Mouse (Mus musculus): ENCODE data around the gene Ddx49. TPM values are rescaled to one million over a fixed set of nuclear protein-coding genes. Genes with fewer than 3 reads are reported as not detected.

The Ddx49 gene
- polyA plus RNA-seq (2012; rRNA removed; ENCODE audit: low replicate concordance) = 43.0 and 47.9 TPM in 2 replicates

GRCm38 (mm10) chr8:70302358-70302890, at the start of gene Ddx49, which contains the start of gene Cope:
Ddx49 (minus strand) TSS chr8:70302489.
Cope (plus strand) TSS chr8:70302518.

DNA sequence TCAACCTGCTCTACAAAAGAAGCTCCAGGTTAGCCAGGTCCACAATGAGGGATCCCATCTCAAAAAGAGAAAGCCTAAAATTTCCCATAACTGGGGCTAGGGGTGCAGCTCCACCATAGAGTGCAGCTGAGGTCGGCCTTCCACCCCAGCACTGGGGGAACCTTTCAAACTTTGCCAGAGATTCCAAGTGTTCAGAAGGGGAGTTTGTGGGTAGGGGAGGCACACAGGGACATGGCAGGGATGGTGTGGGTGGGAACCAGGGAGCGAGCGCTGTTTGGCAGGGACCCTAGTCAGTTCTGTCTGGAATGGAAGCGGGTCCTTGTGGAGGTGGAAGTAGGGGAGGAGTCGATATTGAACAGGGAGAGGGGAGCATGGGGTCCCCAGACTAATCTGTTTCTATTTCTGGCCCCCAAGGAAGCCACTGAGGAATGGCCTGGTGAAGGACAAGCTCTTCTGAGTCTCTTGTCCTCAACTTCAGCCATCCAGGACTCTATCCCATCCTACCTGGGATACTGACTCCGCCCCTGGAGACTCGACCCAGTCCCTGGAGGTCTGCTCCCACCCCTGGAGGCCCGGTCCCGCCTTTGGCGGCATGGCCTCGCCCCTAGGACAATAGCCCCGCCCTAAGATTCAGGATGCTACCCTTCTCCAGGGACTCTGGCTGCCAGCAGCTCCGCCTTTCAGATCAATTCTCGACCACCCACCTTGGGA, 27.0 kb upstream of the Ddx49 start, which contains the start of gene Gdf1:
TSS of gene Gdf1 (plus strand) at position 694 of the 711 bp plus-strand sequence.

DNA sequence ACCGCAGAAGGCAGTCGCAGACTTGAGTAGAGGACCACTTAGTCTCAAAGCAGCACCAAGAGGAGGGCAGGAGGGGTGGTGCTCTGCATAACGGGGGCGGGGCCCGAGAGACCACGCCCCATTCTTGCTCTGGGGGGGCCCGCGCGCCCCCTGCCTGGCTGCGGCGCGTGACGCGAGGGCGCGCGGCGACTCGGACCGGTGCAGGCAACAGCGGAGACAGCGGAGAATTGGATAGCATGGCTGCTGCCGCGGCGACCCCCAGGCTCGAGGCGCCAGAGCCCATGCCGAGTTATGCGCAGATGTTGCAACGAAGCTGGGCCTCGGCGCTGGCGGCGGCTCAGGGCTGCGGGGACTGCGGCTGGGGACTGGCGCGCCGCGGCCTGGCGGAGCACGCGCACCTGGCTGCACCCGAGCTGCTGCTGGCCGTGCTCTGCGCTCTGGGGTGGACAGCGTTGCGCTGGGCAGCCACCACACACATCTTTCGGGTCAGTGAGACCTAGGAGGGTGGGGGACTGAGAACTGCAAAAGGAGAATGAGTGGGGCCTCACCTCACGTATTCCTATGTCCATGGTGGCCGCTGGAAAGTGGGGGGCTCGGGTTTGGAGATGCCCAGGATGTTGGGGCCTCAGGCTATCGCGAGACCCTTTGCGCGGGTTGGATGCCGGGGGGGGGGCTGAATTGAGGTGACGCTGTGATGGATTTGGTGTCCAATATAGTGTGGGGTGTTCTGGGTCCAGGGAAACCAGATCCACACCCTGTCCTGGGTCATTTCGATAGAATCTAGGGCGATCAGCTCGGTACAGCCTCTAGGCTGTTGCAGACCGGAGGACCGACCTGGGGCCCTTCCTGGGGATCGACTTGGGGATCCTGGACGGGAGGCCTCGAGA, 13.6 kb upstream of the Ddx49 start, which contains the start of gene Cers1:
TSS of gene Cers1 (plus strand) at position 152 of the 887 bp plus-strand sequence.

GRCm38 (mm10) chr8:70282603-70283135, 19.6 kb downstream of the Ddx49 start, which contains the start of gene Homer3:
Homer3 (plus strand) TSS chr8:70282827.

Other genes starting within 250 kb of the Ddx49 start
- gene Tm6sf2, start 229.6 kb downstream of the Ddx49 start, polyA plus RNA-seq (2012; rRNA removed; ENCODE audit: low replicate concordance) = 2.8 and 3.8 TPM in 2 replicates
- gene Hapln4, start 219.0 kb downstream of the Ddx49 start, polyA plus RNA-seq (2012; rRNA removed; ENCODE audit: low replicate concordance) = 0.31 and 0.65 TPM in 2 replicates
- gene Ncan, start 181.6 kb downstream of the Ddx49 start, polyA plus RNA-seq (2012; rRNA removed; ENCODE audit: low replicate concordance) = 0.36 and 0.73 TPM in 2 replicates
- 11.8 and 12.8 TPM in 2 replicates for gene Nr2c2ap, start 171.2 kb downstream of the Ddx49 start, polyA plus RNA-seq (2012; rRNA removed; ENCODE audit: low replicate concordance)
- 27.4 and 34.3 TPM in 2 replicates for gene Rfxank, start 163.3 kb downstream of the Ddx49 start, polyA plus RNA-seq (2012; rRNA removed; ENCODE audit: low replicate concordance)
- 98.4 and 104 TPM in 2 replicates for gene Borcs8, start 163.0 kb downstream of the Ddx49 start, polyA plus RNA-seq (2012; rRNA removed; ENCODE audit: low replicate concordance)
- 0.29 and 3.7 TPM in 2 replicates for gene Mef2b, start 162.8 kb downstream of the Ddx49 start, polyA plus RNA-seq (2012; rRNA removed; ENCODE audit: low replicate concordance)
- 108 and 160 TPM in 2 replicates for gene Tmem161a, start 130.1 kb downstream of the Ddx49 start, polyA plus RNA-seq (2012; rRNA removed; ENCODE audit: low replicate concordance)
- gene Slc25a42, start 90.2 kb downstream of the Ddx49 start, polyA plus RNA-seq (2012; rRNA removed; ENCODE audit: low replicate concordance) = 37.9 and 68.3 TPM in 2 replicates
- gene Sugp2, start 68.3 kb downstream of the Ddx49 start, polyA plus RNA-seq (2012; rRNA removed; ENCODE audit: low replicate concordance) = 35.9 and 45.8 TPM in 2 replicates
- 16.3 and 19.1 TPM in 2 replicates for gene Armc6, start 68.0 kb downstream of the Ddx49 start, polyA plus RNA-seq (2012; rRNA removed; ENCODE audit: low replicate concordance)
- gene Homer3, start 19.7 kb downstream of the Ddx49 start, polyA plus RNA-seq (2012; rRNA removed; ENCODE audit: low replicate concordance) = 28.4 and 42.3 TPM in 2 replicates
- 262 and 364 TPM in 2 replicates for gene Cope, start within 50 bp of the Ddx49 start, polyA plus RNA-seq (2012; rRNA removed; ENCODE audit: low replicate concordance)
- 1.1 and 8.3 TPM in 2 replicates for gene Cers1, start 13.3 kb upstream of the Ddx49 start, polyA plus RNA-seq (2012; rRNA removed; ENCODE audit: low replicate concordance)
- gene Gdf1, start 27.3 kb upstream of the Ddx49 start, polyA plus RNA-seq (2012; rRNA removed; ENCODE audit: low replicate concordance) = 2.9 TPM in 1 of 2 replicates, not detected in the other
- 23.8 and 44.2 TPM in 2 replicates for gene Upf1, start 50.8 kb upstream of the Ddx49 start, polyA plus RNA-seq (2012; rRNA removed; ENCODE audit: low replicate concordance)
- 1.1 TPM in 2 replicates for gene Comp, start 71.1 kb upstream of the Ddx49 start, polyA plus RNA-seq (2012; rRNA removed; ENCODE audit: low replicate concordance)
- gene Crtc1, start 137.1 kb upstream of the Ddx49 start, polyA plus RNA-seq (2012; rRNA removed; ENCODE audit: low replicate concordance) = 22.9 and 36.9 TPM in 2 replicates
- gene Klhl26, start 174.5 kb upstream of the Ddx49 start, polyA plus RNA-seq (2012; rRNA removed; ENCODE audit: low replicate concordance) = 53.4 and 80.6 TPM in 2 replicates
- gene Tmem59l, start 184.9 kb upstream of the Ddx49 start, polyA plus RNA-seq (2012; rRNA removed; ENCODE audit: low replicate concordance) = 0.42 and 0.50 TPM in 2 replicates
- 5.2 and 5.7 TPM in 2 replicates for gene Crlf1, start 190.7 kb upstream of the Ddx49 start, polyA plus RNA-seq (2012; rRNA removed; ENCODE audit: low replicate concordance)
- 240 and 366 TPM in 2 replicates for gene Rex1bd, start 204.3 kb upstream of the Ddx49 start, polyA plus RNA-seq (2012; rRNA removed; ENCODE audit: low replicate concordance)
- 371 and 768 TPM in 2 replicates for gene Uba52, start 208.3 kb upstream of the Ddx49 start, polyA plus RNA-seq (2012; rRNA removed; ENCODE audit: low replicate concordance)
- 331 and 487 TPM in 2 replicates for gene Fkbp8, start 225.2 kb upstream of the Ddx49 start, polyA plus RNA-seq (2012; rRNA removed; ENCODE audit: low replicate concordance)
- gene Kxd1, start 225.5 kb upstream of the Ddx49 start, polyA plus RNA-seq (2012; rRNA removed; ENCODE audit: low replicate concordance) = 82.7 and 119 TPM in 2 replicates
- 29.0 and 40.3 TPM in 2 replicates for gene Ell, start 237.0 kb upstream of the Ddx49 start, polyA plus RNA-seq (2012; rRNA removed; ENCODE audit: low replicate concordance)